Mouse (Mus musculus) hindbrain, embryonic 13.5 days (tissue): ENCODE results near the gene Zfp408. TPM values are rescaled to one million over a fixed set of nuclear protein-coding genes. Genes with fewer than 3 reads are reported as not detected.

Experiments used
- ATAC-seq: fragments of 200-750 bp; cut with Nextera tagmentation; 2 replicates; pipeline ENCODE4 v1.8.0; 2017; ENCODE audit warnings: moderate TSS enrichment; ENCODE audit not compliant: low FRiP score
- H3K27ac ChIP-seq: fragments of 300-500 bp; sonication (generic); 2 replicates; pipeline ENCODE4 v1.5.1; 2015; ENCODE audit warnings: inconsistent platforms, mild to moderate bottlenecking, moderate library complexity
- H3K27me3 ChIP-seq: fragments of 300-500 bp; sonication (generic); 2 replicates; pipeline ENCODE4 v1.6.1; 2015; ENCODE audit warnings: mild to moderate bottlenecking, inconsistent platforms
- H3K36me3 ChIP-seq: fragments of 300-500 bp; sonication (generic); 2 replicates; pipeline ENCODE4 v1.6.1; 2015; ENCODE audit warnings: mild to moderate bottlenecking, inconsistent platforms
- H3K4me1 ChIP-seq: fragments of 300-500 bp; sonication (generic); replicated peaks from 2 replicates; pipeline ENCODE4 v1.6.1; 2015; ENCODE audit warnings: inconsistent platforms
- H3K4me2 ChIP-seq: fragments of 300-500 bp; sonication (generic); 2 replicates; pipeline ENCODE4 v1.6.1; 2015; ENCODE audit warnings: inconsistent platforms, mild to moderate bottlenecking, moderate library complexity
- H3K4me3 ChIP-seq: fragments of 300-500 bp; sonication (generic); 2 replicates; pipeline ENCODE4 v1.5.1; 2015; ENCODE audit warnings: mild to moderate bottlenecking, inconsistent platforms
- H3K9ac ChIP-seq: fragments of 300-500 bp; sonication (generic); 2 replicates; pipeline ENCODE4 v1.6.1; 2015; ENCODE audit warnings: mild to moderate bottlenecking, inconsistent platforms
- H3K9me3 ChIP-seq: fragments of 300-500 bp; sonication (generic); 2 replicates; pipeline ENCODE4 v1.6.1; 2016; ENCODE audit warnings: inconsistent platforms
- WGBS: fragments of 180-500 bp; shearing (Covaris S2); methylation state at CpG from one replicate; pipeline ENCODE4 v1.1.7; 2015; 5-methylcytosine and 5-hydroxymethylcytosine counted together
- polyA plus RNA-seq: library from polyadenylated mRNA; unstranded; fragments of >200 nt; fragmentation: Nextera tagmentation; extraction: Ambion mirVana; gene quantifications from 2 replicates; pipeline ENCODE4 v1.2.1, GENCODE M21; 2015

Gene Zfp408
- polyA plus RNA-seq, 1 experiment from 2014 or later: 12.1 TPM

- ATAC-seq: no peak
- no peak overlapping the region for H3K4me3 ChIP-seq
- peaks cover 62% of the 10 kb centered on the region for H3K36me3 ChIP-seq
- H3K9ac ChIP-seq: no peak overlapping the region
- H3K4me1 ChIP-seq: peaks cover 21% of the 10 kb centered on the region
- no peaks in the 10 kb centered on the region for H3K27me3 ChIP-seq
- H3K4me2 ChIP-seq: no peak overlapping the region
- WGBS: 94% methylated on average over 11 of the region's 11 CpGs
- H3K9me3 ChIP-seq: no peaks in the 10 kb centered on the region
- no peak overlapping the region for H3K27ac ChIP-seq
These were observed 3.8 kb downstream of the Zfp408 start for GRCm38 (mm10) chr2:91645811-91646210.

- Histone ChIP-seq H3K9me3 (no peaks in the 10 kb centered on the region), H3K36me3 (peaks cover 62% of the 10 kb centered on the region), H3K27me3 (no peaks in the 10 kb centered on the region), H3K4me3 (no peak overlapping the region), H3K9ac (no peak overlapping the region), H3K27ac (no peak overlapping the region), H3K4me2 (no peak overlapping the region), H3K4me1 (peaks cover 17% of the 10 kb centered on the region)
- no peak for ATAC-seq
- 97% methylated on average over 15 of the region's 15 CpGs for WGBS
These were observed 4.2 kb downstream of the Zfp408 start for GRCm38 (mm10) chr2:91645354-91645753.

GRCm38 (mm10) chr2:91644021-91644420 lies 5.6 kb downstream of the Zfp408 start:
- peaks cover 62% of the 10 kb centered on the region for H3K36me3 ChIP-seq
- 98% methylated on average over 11 of the region's 11 CpGs for WGBS

GRCm38 (mm10) chr2:91642825-91643415 lies 6.7 kb downstream of the Zfp408 start:
- H3K4me3 ChIP-seq: no peak overlapping the region
- 93% methylated on average over 2 of the region's 2 CpGs for WGBS
- H3K4me2 ChIP-seq: no peak overlapping the region
- H3K27ac ChIP-seq: no peak overlapping the region
- no peak overlapping the region for H3K9ac ChIP-seq
- peaks cover 60% of the 10 kb centered on the region for H3K36me3 ChIP-seq
- ATAC-seq: no peak
- H3K9me3 ChIP-seq: no peaks in the 10 kb centered on the region
- H3K4me1 ChIP-seq: 0 out of 2 replicates have a peak, but pooled peaks cover 3% of the 10 kb centered on the region
- H3K27me3 ChIP-seq: no peaks in the 10 kb centered on the region

More at GRCm38 (mm10) chr2:91644021-91644420, 5.6 kb downstream of the Zfp408 start:
- no peaks in the 10 kb centered on the region for H3K27me3 ChIP-seq
- no peak overlapping the region for H3K9ac ChIP-seq
- H3K4me2 ChIP-seq: no peak overlapping the region
- H3K9me3 ChIP-seq: no peaks in the 10 kb centered on the region
- no peak overlapping the region for H3K27ac ChIP-seq
- H3K4me1 ChIP-seq: peaks cover 14% of the 10 kb centered on the region
- no peak for ATAC-seq
- H3K4me3 ChIP-seq: no peak overlapping the region

GRCm38 (mm10) chr2:91638931-91639330 lies 10.7 kb downstream of the Zfp408 start:
- Histone ChIP-seq H3K9me3 (no peaks in the 10 kb centered on the region), H3K4me2 (no peak overlapping the region), H3K36me3 (peaks cover 21% of the 10 kb centered on the region), H3K4me1 (no peaks in the 10 kb centered on the region), H3K27me3 (no peaks in the 10 kb centered on the region), H3K9ac (no peak overlapping the region), H3K27ac (no peak overlapping the region), H3K4me3 (no peak overlapping the region)
- WGBS: 89% methylated on average over 6 of the region's 6 CpGs
- ATAC-seq: no peak

- no peak overlapping the region for H3K4me2 ChIP-seq
- H3K4me3 ChIP-seq: no peak overlapping the region
- H3K9ac ChIP-seq: no peak overlapping the region
- WGBS: 86% methylated on average over 5 of the region's 5 CpGs
- ATAC-seq: no peak
- no peak overlapping the region for H3K27ac ChIP-seq
- peaks cover 2% of the 10 kb centered on the region for H3K36me3 ChIP-seq
- no peaks in the 10 kb centered on the region for H3K4me1 ChIP-seq
- no peaks in the 10 kb centered on the region for H3K9me3 ChIP-seq
- H3K27me3 ChIP-seq: no peaks in the 10 kb centered on the region
These were observed 12.8 kb downstream of the Zfp408 start for GRCm38 (mm10) chr2:91636727-91637338.

- Histone ChIP-seq H3K9me3 (no peaks in the 10 kb centered on the region), H3K36me3 (no peaks in the 10 kb centered on the region), H3K4me2 (no peak within 1 kb of the TSS), H3K4me1 (no peaks in the 10 kb centered on the region), H3K27ac (no peak within 1 kb of the TSS), H3K4me3 (no peak within 1 kb of the TSS), H3K27me3 (no peaks in the 10 kb centered on the region), H3K9ac (no peak within 1 kb of the TSS)
- 91% methylated on average over 8 of the region's 8 CpGs for WGBS
- ATAC-seq: no peak
These were observed 13.4 kb downstream of the Zfp408 start, which contains the start of gene F2 for GRCm38 (mm10) chr2:91636229-91636628. Gene F2 (minus strand): TSS chr2:91636414.

- H3K27ac ChIP-seq: no peak overlapping the region
- no peaks in the 10 kb centered on the region for H3K9me3 ChIP-seq
- H3K36me3 ChIP-seq: no peaks in the 10 kb centered on the region
- 84% methylated on average over 11 of the region's 11 CpGs for WGBS
- H3K27me3 ChIP-seq: no peaks in the 10 kb centered on the region
- no peak overlapping the region for H3K4me3 ChIP-seq
- H3K4me1 ChIP-seq: no peaks in the 10 kb centered on the region
- no peak overlapping the region for H3K4me2 ChIP-seq
- ATAC-seq: no peak
- no peak overlapping the region for H3K9ac ChIP-seq
These were observed 14.1 kb downstream of the Zfp408 start for GRCm38 (mm10) chr2:91635486-91635885.

- Histone ChIP-seq H3K4me3 (no peak overlapping the region), H3K27me3 (no peaks in the 10 kb centered on the region), H3K36me3 (no peaks in the 10 kb centered on the region), H3K4me1 (no peaks in the 10 kb centered on the region), H3K9me3 (no peaks in the 10 kb centered on the region), H3K9ac (no peak overlapping the region), H3K4me2 (no peak overlapping the region), H3K27ac (no peak overlapping the region)
- WGBS: 83% methylated on average over 9 of the region's 9 CpGs
- ATAC-seq: no peak
These were observed 14.8 kb downstream of the Zfp408 start for GRCm38 (mm10) chr2:91634841-91635240.

- Histone ChIP-seq H3K4me2 (no peak overlapping the region), H3K9me3 (no peaks in the 10 kb centered on the region), H3K27ac (no peak overlapping the region), H3K9ac (no peak overlapping the region), H3K27me3 (no peaks in the 10 kb centered on the region), H3K36me3 (no peaks in the 10 kb centered on the region), H3K4me1 (no peaks in the 10 kb centered on the region), H3K4me3 (no peak overlapping the region)
- ATAC-seq: no peak
- WGBS: 88% methylated on average over 12 of the region's 12 CpGs
These were observed 16.1 kb downstream of the Zfp408 start for GRCm38 (mm10) chr2:91633334-91633977.

- H3K9ac ChIP-seq: no peak overlapping the region
- no peak overlapping the region for H3K4me3 ChIP-seq
- no peaks in the 10 kb centered on the region for H3K9me3 ChIP-seq
- H3K36me3 ChIP-seq: no peaks in the 10 kb centered on the region
- ATAC-seq: no peak
- no peaks in the 10 kb centered on the region for H3K4me1 ChIP-seq
- no peak overlapping the region for H3K27ac ChIP-seq
- no peak overlapping the region for H3K4me2 ChIP-seq
- 83% methylated on average over 5 of the region's 5 CpGs for WGBS
- no peaks in the 10 kb centered on the region for H3K27me3 ChIP-seq
These were observed 17.3 kb downstream of the Zfp408 start for GRCm38 (mm10) chr2:91632316-91632715.

GRCm38 (mm10) chr2:91631826-91632225 lies 17.8 kb downstream of the Zfp408 start:
- Histone ChIP-seq H3K4me2 (no peak overlapping the region), H3K27me3 (no peaks in the 10 kb centered on the region), H3K9me3 (no peaks in the 10 kb centered on the region), H3K4me1 (no peaks in the 10 kb centered on the region), H3K27ac (no peak overlapping the region), H3K36me3 (no peaks in the 10 kb centered on the region), H3K9ac (no peak overlapping the region), H3K4me3 (no peak overlapping the region)
- WGBS: 87% methylated on average over 5 of the region's 5 CpGs
- no peak for ATAC-seq

- 91% methylated on average over 12 of the region's 12 CpGs for WGBS
These were observed 19.2 kb downstream of the Zfp408 start for GRCm38 (mm10) chr2:91630384-91630783.

More at GRCm38 (mm10) chr2:91630384-91630783, 19.2 kb downstream of the Zfp408 start:
- H3K9ac ChIP-seq: no peak overlapping the region
- 0 out of 2 replicates have a peak, but pooled peaks cover 2% of the 10 kb centered on the region for H3K36me3 ChIP-seq
- H3K4me3 ChIP-seq: no peak overlapping the region
- H3K27me3 ChIP-seq: no peaks in the 10 kb centered on the region
- H3K4me1 ChIP-seq: no peaks in the 10 kb centered on the region
- H3K27ac ChIP-seq: no peak overlapping the region
- no peak overlapping the region for H3K4me2 ChIP-seq
- no peaks in the 10 kb centered on the region for H3K9me3 ChIP-seq
- ATAC-seq: no peak
